Mouse (Mus musculus) cerebellum, adult 8-10 months (tissue): ENCODE measurements around the gene Ap3b1.

Experiments
- DNase-seq: peaks from one replicate; pipeline ENCODE4 v3.0.0; 2022

Gene Ap3b1

DNA sequence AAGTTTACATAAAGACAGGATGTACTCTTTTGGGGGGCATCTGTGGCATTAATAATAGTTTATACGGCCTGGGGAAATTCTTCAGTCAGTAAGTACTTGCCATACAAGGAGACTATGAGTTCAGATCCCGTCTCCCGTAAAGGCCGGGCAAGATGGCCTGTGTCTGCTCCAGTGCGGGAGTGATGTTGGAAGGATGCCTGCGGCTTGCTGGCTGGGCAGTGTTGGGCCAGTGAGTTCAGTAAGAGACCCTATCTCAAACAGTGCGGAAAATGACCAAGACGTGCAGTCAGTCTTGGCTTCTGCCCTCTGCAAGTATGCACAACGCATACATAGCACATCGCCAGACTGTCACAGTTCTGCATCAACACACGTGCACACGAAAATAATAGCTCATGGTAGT lies 95.4 kb downstream of the Ap3b1 start:
- DNase-seq, result no peak

DNA sequence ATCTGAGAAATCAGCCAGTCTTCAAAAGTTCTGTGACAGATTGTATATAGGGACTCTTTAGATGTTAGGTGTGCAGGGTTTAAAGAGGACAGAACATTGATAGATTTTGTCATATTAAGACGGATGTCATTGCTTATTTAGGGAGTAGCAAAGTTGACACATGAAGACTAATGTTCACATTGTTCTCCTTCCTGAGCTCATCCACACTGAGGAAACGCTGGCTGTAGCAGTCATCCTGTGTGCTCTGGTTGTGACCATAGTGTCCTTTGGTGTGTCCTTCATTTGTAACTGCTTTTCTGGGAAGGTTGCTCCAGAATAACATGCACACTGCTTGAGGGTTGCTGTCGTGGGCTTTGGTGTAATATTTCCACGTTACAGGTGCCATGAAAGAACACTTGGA lies 100.4 kb downstream of the Ap3b1 start:
- DNase-seq, result no peak

DNA sequence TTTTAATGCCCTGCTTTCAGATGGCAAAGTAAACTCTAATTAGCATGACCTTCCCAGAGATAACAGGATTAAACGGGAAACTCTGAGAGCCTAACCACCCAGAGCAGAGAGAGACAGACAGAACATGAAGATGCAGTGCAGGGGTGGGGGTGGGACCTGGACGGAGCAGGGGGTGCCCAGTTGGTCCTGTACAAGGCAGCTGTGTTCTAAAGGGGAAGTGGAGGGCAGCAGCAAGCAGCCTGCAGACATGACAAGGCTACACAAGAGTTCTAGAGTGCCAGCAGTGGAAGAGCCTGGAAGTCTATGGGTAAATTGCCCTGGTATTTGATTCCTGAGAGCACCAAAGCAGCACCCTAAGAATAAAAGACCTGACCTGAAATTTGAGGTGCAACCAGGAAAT lies 105.5 kb downstream of the Ap3b1 start:
- no peak for DNase-seq

DNA sequence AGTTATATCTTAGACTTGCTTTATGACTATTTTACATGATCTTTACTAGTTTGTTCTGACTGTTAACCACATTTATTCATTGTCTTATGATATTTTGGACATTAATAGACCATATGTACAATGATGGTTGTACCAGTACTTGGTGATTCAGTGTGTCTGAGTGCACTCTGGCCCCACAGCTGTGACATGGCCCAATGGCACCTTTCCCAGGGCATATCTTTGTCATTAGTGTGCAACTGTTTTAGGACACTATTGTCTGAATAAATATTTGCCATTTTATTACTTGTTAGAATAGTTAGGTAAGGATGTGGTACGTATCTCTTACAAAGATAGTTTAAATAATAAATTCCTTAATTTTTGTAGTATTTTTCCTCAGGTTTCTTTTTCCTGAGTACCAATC lies 109.8 kb downstream of the Ap3b1 start:
- DNase-seq, result no peak

DNA sequence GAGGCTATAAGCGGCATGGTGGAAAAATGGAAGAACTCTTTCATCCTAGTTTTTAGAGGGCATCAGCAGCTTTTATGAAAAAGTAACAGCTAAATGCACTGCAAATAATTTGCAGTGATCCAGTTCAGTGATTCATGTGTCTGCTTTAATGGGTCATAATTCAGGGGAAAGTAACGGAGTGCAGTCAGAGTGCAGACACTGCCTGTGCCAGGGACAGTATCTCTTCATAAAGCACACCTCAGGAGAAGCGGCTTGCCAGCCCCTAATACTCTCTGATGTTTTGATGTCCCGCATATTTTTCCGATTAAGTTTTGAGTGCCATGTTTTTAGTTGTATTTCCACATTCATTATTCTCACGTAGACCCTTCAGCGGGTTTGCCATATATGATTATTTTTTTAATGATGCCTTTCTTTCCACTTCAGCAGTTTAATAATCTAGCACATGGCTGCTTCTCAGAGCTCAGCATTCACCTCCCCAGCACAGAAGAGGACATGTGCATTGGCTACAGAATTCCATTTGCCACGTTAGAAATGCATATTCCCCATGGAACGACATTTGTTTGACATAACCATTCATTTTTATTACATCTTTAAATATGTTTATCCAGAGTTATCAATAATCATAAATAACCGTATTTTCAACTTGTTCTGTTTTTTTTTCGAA lies 112.4 kb downstream of the Ap3b1 start:
- no peak for DNase-seq

DNA sequence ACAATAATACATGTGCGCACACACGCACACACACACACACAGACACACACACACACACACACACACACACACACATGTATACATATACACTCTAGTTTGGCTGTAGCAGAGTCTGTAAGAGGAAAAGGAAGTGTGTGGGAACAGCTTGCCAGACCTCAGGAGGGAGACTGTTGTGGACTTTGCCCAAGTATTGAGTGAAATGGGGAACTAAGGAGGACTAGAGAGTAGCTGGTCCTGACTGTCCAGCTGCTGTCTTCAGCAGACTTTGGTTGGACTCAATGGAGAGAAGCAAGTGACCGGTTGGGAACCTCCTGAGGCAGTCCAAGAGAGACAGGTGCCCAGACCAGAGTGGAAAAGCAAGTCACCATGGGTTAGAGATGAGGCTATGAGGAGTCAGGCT lies 117.4 kb downstream of the Ap3b1 start:
- DNase-seq, result no peak

DNA sequence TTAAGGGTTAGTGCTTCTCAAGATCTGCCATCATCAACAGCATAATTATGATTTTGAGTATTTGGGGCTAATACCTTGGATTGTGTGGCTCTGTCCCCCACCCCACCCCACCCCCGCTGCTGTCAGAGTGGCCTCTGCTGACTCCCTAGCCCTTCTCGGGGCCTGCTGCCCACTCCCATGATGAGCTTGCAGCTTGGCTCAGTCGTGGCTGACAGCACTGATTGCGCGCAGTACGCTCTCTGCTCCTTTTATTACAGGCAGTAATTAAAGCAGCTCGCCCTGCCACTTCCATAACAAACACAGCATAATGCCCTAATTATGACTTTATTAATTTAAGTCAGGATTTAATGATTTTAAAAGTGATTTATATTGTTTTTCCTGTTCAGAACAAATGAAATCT lies 121.5 kb downstream of the Ap3b1 start:
- no peak for DNase-seq

DNA sequence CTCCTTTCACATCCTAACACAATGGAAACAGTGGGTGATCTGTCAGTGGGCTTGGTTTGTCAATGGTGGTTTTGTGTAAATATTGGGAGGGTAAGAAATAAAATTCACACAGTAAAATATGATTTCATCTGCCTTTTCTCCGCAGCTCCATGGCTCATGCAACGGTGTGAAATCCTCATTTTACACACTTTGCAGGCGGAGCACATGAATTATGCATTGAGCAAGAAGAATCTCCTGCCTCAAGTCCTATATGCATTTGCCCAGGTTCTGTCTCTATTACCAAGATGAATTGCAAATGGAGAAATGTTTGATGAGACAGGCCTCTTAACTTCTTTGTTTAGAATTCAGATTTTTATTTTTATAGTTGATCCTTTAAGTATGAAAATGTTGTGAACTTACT lies 131.9 kb downstream of the Ap3b1 start:
- DNase-seq, result no peak

DNA sequence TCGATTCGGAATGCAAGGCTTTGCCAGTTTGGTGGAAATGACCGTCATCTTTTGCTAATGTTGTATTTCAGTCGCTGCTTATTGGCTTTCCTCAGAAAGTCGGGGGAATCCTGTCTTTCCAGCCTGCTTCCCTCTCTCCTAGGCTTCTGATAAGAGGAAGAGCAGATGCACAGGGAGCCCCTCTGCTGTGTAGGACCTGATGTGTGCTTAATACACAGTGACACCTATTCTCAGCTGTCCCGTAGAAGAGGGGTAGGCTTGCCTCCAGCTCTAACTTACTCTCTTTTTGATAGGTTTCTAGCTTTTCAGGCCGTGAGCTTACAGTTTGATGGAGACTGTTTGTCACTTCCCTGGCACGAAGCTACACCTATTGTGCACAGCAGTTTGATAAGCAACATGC lies 132.4 kb downstream of the Ap3b1 start:
- no peak for DNase-seq

DNA sequence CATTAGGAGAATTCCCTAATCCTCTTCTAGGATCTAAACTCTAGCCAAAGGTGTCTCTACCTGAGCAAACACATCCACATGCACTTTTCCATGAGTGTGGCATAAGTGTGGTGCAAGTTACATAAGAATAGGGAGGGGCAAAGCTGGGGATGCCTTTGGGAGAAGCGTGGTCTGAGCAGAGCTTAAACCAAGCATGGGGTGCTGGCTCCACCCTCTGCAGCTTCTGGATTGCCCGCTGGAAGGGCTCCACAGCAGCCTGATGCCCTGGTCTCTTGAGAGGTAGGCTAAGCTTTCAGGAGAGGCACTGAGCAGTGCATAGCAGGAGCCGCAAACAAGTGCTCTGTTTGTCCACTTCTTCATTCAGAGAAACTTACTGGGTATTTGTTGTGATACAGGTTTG lies 138.8 kb downstream of the Ap3b1 start:
- no peak for DNase-seq

DNA sequence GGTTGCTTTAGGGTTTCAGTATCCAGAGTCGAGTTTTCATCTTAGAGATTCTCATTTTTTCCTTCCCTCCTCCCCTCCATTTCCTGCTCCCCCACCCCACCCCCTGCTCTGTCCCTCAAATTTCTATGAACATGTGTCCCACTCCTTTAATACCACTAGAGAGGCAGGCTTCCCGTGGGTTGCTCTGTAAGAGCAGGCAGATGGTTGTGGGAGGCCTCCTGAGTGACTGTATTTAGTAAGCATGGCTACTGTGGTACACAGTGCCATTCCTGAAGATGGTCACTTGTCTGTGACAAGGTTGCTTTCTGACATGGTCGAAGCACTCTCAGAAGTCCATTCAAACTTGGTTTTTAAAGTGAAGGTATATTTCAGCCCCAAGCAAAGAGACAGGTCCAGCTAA lies 147.7 kb downstream of the Ap3b1 start:
- no peak for DNase-seq

DNA sequence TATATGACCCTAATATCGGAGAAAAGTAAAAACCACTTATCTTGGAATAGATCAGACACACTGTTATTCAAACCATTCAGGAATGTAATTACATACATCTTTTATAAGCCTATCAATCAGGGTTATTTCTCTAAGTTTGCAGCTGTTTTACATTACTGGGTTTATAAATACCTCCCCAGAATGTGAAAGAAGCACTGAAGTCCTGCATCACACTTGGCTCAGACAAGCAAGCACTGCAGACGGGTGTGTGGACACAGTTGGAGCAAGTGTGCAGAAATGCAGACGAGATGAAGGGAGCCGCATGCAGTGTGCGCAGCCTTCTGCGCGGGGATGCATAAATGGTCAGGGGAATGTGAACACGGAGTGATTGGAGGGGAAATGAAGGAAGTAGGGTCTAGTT lies 149.6 kb downstream of the Ap3b1 start:
- no peak for DNase-seq

DNA sequence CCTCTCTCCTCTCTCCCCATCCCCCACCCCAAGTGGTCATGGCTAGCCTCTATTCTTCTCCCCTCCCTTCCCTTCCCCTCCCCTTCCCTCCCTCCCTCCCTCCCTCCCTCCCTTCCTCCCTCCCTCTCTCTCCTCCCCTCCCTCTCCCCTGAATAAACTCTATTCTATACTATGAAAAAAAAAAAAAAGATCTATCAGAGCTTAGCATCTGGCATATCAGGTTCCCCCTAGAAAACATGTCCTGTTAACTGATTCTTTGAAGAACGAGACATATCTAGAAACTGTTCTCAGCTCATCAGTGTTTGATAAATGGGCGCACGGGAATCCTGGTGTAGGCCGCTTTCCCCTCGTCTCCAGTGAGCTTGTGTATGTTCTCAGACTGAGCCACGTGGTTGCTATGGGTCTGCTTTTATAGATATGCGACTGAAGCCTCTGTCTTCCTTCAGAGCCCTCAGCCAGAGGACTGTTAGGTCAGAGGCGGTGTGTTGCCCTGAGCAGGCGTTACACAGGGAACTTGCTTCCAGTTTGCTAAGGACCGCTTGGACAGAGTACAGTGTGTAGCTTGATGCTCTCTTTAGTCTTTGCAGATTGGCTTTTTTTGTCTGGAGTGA lies 154.5 kb downstream of the Ap3b1 start:
- no peak for DNase-seq

DNA sequence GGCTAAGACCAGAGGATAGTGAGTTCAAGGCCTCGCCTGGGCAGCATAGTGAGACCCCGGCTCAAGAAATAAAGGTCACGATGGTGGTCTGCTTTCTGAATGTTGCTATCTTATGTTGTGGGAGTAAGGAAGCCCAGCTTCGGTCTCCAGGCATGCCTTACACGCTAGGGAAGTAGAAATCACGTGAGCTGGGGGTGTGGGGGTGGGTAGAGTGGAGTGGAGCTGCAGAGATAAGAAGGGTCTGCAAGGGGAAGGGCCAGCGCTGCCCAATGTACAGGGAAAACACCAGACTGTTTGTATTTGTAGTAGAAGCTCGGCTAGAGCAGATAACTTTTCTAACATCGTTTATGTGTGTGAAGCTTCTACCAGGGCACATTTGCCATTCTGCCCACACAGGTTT lies 155.1 kb downstream of the Ap3b1 start:
- DNase-seq, result no peak

DNA sequence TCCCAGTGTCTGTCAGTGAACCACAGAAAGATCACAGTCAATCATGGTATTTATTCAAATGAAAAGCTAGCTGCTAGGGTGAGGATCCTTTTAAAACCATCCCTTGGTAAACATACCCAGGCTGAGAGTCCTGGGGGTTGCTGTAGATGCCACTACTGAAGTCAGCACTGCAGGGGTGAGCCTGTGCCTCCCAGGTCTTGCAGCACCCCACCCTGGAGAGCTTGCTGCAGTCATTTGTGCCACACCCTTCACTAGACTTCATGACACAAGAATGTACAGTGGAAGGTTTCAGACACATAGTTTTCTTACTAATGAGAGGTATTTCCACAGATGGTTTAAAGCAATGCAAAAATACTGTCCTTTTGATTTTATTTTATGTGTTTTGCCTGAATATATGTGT lies 156.2 kb downstream of the Ap3b1 start:
- no peak for DNase-seq

DNA sequence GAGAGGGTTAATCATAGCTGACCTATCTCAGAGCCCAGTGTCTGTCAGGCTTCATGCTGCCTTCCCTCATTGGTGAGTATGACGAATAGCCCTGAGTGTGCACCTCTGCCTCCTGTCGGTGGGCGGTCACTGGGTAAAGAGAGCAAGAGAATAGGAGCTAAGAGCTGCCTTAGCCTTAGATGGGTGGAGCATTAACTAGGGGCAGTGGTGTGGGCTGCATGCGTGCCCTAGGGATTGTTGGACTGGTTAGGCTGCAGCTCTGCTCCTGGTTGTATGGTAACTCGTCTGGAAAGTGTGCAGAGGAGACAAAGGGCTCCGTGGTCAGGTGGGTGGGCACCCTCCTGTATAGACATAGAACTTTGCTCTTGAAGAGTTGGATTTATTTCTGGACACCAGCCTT lies 157.8 kb downstream of the Ap3b1 start:
- DNase-seq, result no peak

DNA sequence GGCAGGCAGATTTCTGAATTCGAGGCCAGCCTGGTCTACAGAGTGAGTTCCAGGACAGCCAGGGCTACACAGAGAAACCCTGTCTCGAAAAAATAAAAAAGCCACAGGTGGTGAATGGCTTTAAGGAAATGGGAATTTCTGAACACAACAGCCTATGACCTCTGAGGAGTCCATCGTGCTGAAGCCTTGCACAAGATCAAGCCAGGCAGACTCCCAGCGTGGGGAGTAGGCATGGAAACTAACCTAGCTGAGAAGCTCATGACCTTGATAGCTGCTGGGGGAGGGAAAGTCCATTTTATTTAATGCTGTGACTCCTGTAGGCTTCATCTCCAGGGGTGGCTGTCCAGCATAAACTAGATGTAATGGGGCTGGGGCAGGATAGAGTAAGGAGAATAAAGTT lies 159.4 kb downstream of the Ap3b1 start:
- no peak for DNase-seq

DNA sequence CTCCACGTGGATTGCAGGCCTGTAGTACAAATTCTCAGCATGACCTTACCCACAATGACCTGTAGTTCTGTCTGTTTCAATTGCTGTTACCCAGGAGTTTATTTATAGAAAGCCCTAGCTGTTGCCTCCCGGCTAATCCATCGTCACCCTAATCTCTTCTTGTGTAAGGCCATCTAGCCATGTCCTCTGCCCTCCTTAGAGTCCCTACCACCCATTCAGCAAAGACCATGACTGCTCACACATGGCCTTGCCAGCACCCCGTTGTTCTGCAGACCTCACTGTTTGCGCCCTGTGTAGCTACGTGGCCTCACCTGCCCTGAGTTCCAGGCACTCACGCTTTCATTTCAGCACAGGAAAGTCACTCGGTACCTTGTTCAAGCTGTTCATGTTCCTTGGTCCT lies 160.5 kb downstream of the Ap3b1 start:
- no peak for DNase-seq

DNA sequence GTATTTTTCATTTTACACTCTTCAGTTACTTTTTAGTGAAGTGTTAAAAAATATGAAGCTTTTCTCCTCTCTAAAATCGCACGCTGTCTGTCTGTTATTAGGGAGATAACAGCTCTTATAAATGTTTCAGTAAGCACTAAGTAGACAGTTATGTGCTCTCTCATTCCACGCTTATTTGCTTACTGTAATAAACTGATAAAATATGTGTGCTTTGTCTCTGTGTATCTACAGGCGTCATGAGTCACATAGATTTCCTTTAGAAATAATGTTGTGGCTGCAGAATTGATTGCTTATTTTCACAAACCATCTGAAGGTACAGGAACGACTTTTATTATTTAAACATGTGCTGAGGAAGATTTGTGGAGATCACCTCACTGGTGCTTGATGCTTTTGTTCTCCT lies 164.5 kb downstream of the Ap3b1 start:
- no peak for DNase-seq

DNA sequence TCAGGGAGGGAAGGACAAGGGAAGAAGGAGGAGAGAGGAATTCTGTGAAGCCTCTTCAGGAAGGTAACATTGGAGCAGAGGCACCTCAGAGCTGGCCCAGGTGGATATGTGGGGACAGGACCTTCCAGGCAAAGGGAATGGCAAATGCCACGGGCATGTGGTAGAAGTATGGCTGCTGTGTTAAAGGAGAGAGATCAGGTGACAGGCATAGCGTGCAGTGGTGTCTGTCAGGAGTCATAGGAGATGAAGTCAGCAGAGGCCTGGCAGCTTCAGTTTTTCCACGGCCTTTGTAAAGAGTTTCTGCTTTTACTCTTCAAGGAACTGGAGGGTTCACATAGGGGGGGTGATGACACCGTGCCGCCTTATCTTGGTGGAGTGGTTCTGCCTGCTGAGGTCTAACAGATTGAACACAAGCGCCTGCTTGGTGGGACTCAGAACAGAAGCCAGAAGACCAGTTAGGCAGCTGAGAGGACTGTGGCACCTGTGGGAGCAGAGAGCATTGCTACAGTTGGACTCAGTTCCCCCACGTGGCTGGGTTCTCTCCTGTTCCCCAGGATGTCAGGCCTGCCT lies 166.0 kb downstream of the Ap3b1 start:
- DNase-seq, result no peak

DNA sequence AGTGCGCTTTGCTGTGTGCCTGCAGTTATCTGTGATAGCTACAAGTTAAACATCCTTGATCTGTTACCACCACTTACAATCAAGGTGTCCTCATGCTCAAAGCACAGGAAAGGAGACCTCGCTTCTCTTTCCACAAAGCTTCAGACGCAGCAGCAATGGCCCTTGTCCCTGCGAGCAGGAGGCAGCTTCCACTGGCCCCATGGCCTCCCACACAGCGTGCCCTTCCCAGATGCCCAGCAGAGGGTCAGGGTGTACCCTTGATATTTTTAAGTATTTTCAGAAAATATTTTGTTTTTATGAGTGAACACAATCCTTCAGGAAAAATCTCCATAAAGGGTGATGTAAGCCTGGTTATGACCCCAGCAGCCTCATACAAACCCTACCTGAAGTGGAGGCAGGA lies 170.4 kb downstream of the Ap3b1 start:
- no peak for DNase-seq

DNA sequence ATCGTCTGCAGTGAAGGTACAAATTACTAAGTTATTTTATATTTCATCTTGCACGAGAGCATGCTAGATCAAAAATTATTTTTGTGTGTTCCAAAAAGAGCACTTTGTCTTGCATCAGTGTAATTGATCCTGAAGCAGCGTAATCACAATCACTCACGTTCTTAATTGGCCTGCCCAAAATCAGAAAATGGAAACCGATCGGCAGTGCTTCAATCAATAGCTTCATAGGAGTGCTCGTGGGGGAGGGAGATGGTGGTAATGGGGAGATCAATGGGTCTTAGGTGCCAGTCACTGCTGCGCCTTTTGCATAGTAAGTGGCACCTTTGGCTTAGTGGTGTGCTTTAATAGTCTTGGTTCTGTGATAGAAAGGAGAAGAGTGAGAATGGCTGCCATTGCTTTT lies 174.8 kb downstream of the Ap3b1 start:
- no peak for DNase-seq

DNA sequence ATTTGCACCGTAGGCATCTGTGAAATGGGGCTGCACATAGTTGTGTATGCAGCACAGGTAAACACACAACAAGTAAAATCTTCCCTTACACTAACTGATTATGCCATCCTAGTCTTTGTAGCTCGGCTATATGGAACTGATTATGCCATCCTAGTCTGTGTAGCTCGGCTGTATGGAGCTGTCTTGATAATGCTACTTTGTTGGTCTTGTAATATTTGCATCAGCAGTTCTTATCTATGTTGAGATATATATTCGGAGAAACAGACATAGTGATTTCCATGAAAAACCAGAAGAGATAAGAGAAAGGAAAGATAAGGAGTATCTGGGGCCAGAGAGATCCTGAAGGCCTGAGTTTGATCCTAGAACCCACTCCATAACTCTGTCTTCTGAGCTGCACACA lies 178.6 kb downstream of the Ap3b1 start:
- no peak for DNase-seq

DNA sequence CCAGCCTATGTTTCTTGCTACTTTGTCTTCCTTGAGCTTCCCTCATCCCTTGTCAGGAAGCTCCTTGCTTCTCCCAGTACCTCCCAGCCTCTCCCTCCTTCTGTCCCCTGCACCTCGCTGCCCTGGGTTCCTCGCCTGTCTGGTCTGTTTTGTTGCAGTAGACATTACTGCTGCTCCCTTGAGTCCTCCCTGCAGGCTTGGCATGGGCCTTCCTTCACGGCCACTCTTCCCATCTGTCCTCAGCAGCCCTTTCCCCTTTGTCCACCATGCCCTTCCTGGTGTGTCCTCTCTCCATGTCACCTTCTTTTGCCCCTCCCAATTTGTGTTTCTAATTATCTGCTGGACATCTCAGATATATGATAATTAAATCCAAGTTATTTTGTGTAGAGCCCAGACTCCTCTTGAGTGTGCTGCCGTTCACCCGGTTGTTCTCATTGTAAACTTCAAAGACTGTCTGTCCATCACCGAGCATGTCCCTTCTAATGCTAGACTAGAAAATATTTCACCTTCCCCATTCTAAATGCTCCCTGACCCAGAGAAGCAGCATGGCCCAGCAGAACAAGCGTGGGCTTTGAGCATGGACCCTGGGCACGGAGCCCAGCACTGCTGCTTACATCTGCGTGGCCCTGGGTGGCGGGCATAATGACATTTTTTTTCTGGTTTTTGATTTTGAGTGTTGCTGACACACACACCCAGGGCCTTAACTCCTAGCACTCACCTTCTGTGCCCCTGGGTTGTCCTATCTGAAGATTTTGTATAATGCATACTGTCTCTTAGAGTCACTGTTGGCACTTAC lies 181.3 kb downstream of the Ap3b1 start:
- no peak for DNase-seq
